Mouse (Mus musculus) hindbrain, embryonic 14.5 days (tissue): ENCODE results near the gene Gm16181. TPM values are rescaled to one million over a fixed set of nuclear protein-coding genes. Genes with fewer than 3 reads are reported as not detected.
"Not testable (repeated sequence)": the region's sequence is repeated elsewhere in the genome, so short reads cannot be mapped to it uniquely, and the experiment has no call there.

Experiments
- ATAC-seq: fragments of 200-750 bp; cut with Nextera tagmentation; 2 replicates; pipeline ENCODE4 v1.8.0; 2017; ENCODE audit warnings: moderate number of reproducible peaks, mild to moderate bottlenecking, moderate TSS enrichment, moderate library complexity; ENCODE audit not compliant: low FRiP score
- DNase-seq: peaks from one replicate; pipeline ENCODE4 v3.0.0-alpha.2; 2015; ENCODE audit warnings: low spot score
- H3K27ac ChIP-seq: fragments of 300-500 bp; sonication (generic); 2 replicates; pipeline ENCODE4 v1.5.1; 2014; ENCODE audit warnings: mild to moderate bottlenecking, moderate library complexity
- H3K27me3 ChIP-seq: fragments of 300-500 bp; sonication (generic); 2 replicates; pipeline ENCODE4 v1.6.1; 2014; ENCODE audit warnings: mild to moderate bottlenecking, low read length, mixed read lengths; ENCODE audit not compliant: control insufficient read depth, insufficient read depth
- H3K36me3 ChIP-seq: fragments of 300-500 bp; sonication (generic); replicated peaks from 2 replicates; pipeline ENCODE4 v1.6.1; 2014; ENCODE audit not compliant: control insufficient read depth, insufficient read depth
- H3K4me1 ChIP-seq: fragments of 300-500 bp; sonication (generic); replicated peaks from 2 replicates; pipeline ENCODE4 v1.6.1; 2014; ENCODE audit warnings: antibody characterized with exemption, low read length, mixed read lengths; ENCODE audit not compliant: control insufficient read depth, insufficient read depth
- H3K4me2 ChIP-seq: fragments of 300-500 bp; sonication (generic); replicated peaks from 2 replicates; pipeline ENCODE4 v1.6.1; 2014; ENCODE audit warnings: mild to moderate bottlenecking, moderate library complexity
- H3K4me3 ChIP-seq: fragments of 300-500 bp; sonication (generic); replicated peaks from 2 replicates; pipeline ENCODE4 v1.5.1; 2014; ENCODE audit warnings: mild to moderate bottlenecking, low read length
- H3K9ac ChIP-seq: fragments of 300-500 bp; sonication (generic); 2 replicates; pipeline ENCODE4 v1.6.1; 2014
- H3K9me3 ChIP-seq: fragments of 300-500 bp; sonication (generic); 2 replicates; pipeline ENCODE4 v1.6.1; 2016; ENCODE audit warnings: low read length; ENCODE audit not compliant: control insufficient read depth
- WGBS: fragments of 180-500 bp; shearing (Covaris S2); extraction: QIAGEN DNeasy Blood & Tissue Kit; methylation state at CpG from one replicate; pipeline ENCODE4 v1.1.7; 2014; 5-methylcytosine and 5-hydroxymethylcytosine counted together
- polyA plus RNA-seq: library from polyadenylated mRNA; unstranded; fragments of >200 nt; fragmentation: Nextera tagmentation; extraction: Ambion mirVana; gene quantifications from 2 replicates; pipeline ENCODE4 v1.2.1, GENCODE M21; 2014

Gene Gm16181
- polyA plus RNA-seq, 1 experiment from 2014 or later: not detected

DNA sequence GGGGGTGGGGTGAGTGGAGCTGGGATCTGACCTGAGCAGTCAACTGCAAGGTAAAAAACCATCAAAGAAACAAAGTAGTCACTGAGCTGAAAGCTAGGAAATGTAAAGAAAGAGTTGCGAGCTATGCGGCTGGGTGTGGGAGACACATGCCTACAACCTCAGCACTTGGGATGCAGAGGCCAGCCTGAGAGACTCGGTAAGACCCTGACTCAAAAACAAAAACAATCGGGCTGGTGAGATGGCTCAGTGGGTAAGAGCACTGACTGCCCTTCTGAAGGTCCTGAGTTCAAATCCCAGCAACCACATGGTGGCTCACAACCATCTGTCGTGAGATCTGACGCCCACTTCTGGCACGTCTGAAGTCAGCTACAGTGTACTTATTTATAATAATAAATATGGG, 13.5 kb downstream of the Gm16181 start:
- Histone ChIP-seq H3K4me1 (peaks cover 17% of the 10 kb centered on the region), H3K36me3 (peaks cover 27% of the 10 kb centered on the region), H3K4me2 (peak overlapping the region; percentile 61)
- H3K9me3 ChIP-seq, H3K4me3 ChIP-seq, H3K27ac ChIP-seq, ATAC-seq, H3K27me3 ChIP-seq, DNase-seq, H3K9ac ChIP-seq: not testable (repeated sequence)
- 91% methylated on average over 7 of the region's 7 CpGs for WGBS

DNA sequence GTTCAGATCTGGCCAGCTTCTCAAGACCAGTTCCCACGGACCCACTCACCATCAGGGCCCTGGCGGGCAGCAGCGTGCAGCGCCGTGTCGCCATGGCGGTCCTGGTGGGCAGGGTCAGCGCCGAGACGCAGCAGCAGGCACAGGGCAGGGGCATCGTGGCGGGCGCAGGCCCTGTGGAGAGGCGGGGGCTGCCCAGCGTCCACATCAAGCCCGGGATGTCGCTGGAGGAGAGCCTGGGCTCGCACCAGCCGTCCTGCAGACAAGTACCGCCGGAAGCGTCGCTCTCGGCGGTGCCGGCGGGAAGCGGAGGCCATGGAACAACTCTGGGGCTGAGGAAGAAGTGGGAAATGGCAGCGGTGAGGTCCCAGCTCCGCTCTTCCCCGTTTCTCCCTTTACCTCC, 14.3 kb downstream of the Gm16181 start:
- no peak for ATAC-seq
- Histone ChIP-seq H3K4me1 (peaks cover 17% of the 10 kb centered on the region), H3K4me3 (peak overlapping the region; percentile 38), H3K36me3 (peaks cover 19% of the 10 kb centered on the region), H3K27me3 (no peaks in the 10 kb centered on the region), H3K9ac (peak overlapping the region; percentile 63), H3K27ac (peak overlapping the region; percentile 90), H3K9me3 (no peaks in the 10 kb centered on the region), H3K4me2 (peak overlapping the region; percentile 61)
- 4% methylated on average over 31 of the region's 31 CpGs for WGBS
- DNase-seq: no peak

- Histone ChIP-seq H3K9me3 (no peaks in the 10 kb centered on the region), H3K9ac (peak within 1 kb of the TSS; percentile 63), H3K4me3 (peak within 1 kb of the TSS; percentile 38), H3K36me3 (peaks cover 12% of the 10 kb centered on the region), H3K4me1 (peaks cover 23% of the 10 kb centered on the region), H3K4me2 (peak within 1 kb of the TSS; percentile 61), H3K27me3 (no peaks in the 10 kb centered on the region), H3K27ac (peak within 1 kb of the TSS; percentile 90)
- under 1% methylated on average over 35 of the region's 35 CpGs for WGBS
- DNase-seq (peak; percentile 91), ATAC-seq (peak; percentile 79)
Measured at GRCm38 (mm10) chr17:35235614-35236389, 15.2 kb downstream of the Gm16181 start, which contains the start of gene Nfkbil1. Gene Nfkbil1, minus strand, starts transcription at chr17:35235792.

- peak; percentile 85 for ATAC-seq
- peaks cover 25% of the 10 kb centered on the region for H3K4me1 ChIP-seq
- H3K36me3 ChIP-seq: peaks cover 7% of the 10 kb centered on the region; the same call in 1 of the 2 replicates
- peak overlapping the region; percentile 63 for H3K9ac ChIP-seq
- peak overlapping the region; percentile 38 for H3K4me3 ChIP-seq
- H3K9me3 ChIP-seq: no peaks in the 10 kb centered on the region
- DNase-seq: peak; percentile 97
- WGBS: 0% methylated on average over 18 of the region's 18 CpGs
- peak overlapping the region; percentile 61 for H3K4me2 ChIP-seq
- peak overlapping the region; percentile 90 for H3K27ac ChIP-seq
- H3K27me3 ChIP-seq: no peaks in the 10 kb centered on the region
Measured at GRCm38 (mm10) chr17:35236390-35236746, 15.7 kb downstream of the Gm16181 start.

DNA sequence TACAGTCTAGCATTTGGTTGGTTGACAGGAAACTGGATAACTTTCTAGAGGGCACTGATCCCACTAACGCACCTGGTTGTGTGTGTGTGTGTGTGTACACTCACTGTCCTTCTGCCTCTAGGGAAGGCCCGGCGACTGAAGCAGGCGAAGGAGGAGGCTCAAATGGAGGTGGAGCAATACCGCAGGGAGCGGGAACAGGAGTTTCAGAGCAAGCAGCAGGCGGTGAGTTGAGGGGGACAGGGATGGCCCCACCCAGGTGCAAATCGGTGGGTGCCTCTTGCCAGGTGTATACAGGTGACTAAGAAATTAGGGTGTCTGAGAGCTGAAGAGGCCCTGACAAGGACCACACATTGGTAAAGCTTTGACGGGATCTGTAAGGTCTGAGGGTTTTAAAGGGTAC, 16.4 kb downstream of the Gm16181 start:
- H3K4me1 ChIP-seq: peaks cover 22% of the 10 kb centered on the region
- ATAC-seq (no peak), DNase-seq (no peak)
- H3K4me2 ChIP-seq: peak overlapping the region; percentile 61
- H3K27ac ChIP-seq: peak overlapping the region; percentile 90
- peak overlapping the region; percentile 63 for H3K9ac ChIP-seq
- 77% methylated on average over 9 of the region's 9 CpGs for WGBS
- peaks cover 7% of the 10 kb centered on the region; the same call in 1 of the 2 replicates for H3K36me3 ChIP-seq
- no peaks in the 10 kb centered on the region for H3K27me3 ChIP-seq
- no peaks in the 10 kb centered on the region for H3K9me3 ChIP-seq
- H3K4me3 ChIP-seq: peak overlapping the region; percentile 38

DNA sequence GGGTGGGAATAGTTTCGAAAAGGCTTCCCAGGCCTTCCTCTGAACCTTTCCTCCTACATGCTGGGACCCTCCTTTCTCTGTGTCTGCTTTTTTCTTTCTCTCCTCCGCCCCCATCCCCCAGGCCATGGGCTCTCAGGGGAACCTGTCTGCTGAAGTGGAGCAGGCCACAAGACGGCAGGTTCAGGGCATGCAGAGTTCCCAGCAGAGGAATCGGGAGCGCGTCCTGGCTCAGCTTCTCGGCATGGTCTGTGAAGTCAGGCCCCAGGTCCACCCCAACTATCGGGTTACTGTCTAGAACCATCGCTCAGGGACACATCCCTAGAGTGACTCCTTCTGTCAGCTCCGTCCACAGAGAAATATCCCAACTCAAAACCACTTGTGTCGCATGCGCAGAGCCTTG, 16.9 kb downstream of the Gm16181 start:
- Histone ChIP-seq H3K4me2 (peak overlapping the region; percentile 61), H3K4me1 (peaks cover 22% of the 10 kb centered on the region), H3K36me3 (peaks cover 3% of the 10 kb centered on the region; the same call in 1 of the 2 replicates), H3K27ac (no peak overlapping the region), H3K9ac (peak overlapping the region; percentile 63; the same call in 1 of the 2 replicates), H3K9me3 (no peaks in the 10 kb centered on the region), H3K4me3 (0 out of 2 replicates have a peak overlapping the region, but pooled peaks have one; percentile 38), H3K27me3 (no peaks in the 10 kb centered on the region)
- ATAC-seq (no peak), DNase-seq (no peak)
- WGBS: 93% methylated on average over 12 of the region's 12 CpGs

DNA sequence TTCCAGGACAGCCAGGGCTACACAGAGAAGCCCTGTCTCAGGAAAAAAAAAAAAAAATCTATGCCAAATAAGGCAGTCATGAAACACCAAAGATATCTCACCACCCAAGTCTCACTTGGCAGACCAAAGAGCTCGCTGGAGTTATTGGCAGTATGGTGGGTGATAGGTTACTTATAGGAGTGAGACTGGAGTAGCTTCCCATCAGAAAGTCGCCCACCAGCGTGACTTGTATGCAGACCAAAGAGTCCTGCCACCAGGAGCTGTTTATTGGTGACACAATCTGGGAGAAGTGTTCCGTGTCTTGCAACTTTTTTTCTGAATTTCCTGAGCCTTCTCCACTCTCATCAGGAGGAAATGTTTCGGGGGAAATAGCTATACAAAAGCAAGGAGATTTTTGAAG, 19.1 kb downstream of the Gm16181 start:
- no peak for DNase-seq
- no peaks in the 10 kb centered on the region for H3K9me3 ChIP-seq
- no peak overlapping the region for H3K27ac ChIP-seq
- ATAC-seq: no peak
- peaks cover 15% of the 10 kb centered on the region for H3K36me3 ChIP-seq
- 90% methylated on average over 5 of the region's 5 CpGs for WGBS
- no peak overlapping the region for H3K4me3 ChIP-seq
- H3K4me1 ChIP-seq: peaks cover 32% of the 10 kb centered on the region
- H3K27me3 ChIP-seq: no peaks in the 10 kb centered on the region
- no peak overlapping the region for H3K9ac ChIP-seq
- no peak overlapping the region for H3K4me2 ChIP-seq

GRCm38 (mm10) chr17:35240384-35241304, 20.0 kb downstream of the Gm16181 start:
- H3K27ac ChIP-seq: peak overlapping the region; percentile 99
- H3K9ac ChIP-seq: peak overlapping the region; percentile 99
- H3K4me1 ChIP-seq: peaks cover 36% of the 10 kb centered on the region
- H3K9me3 ChIP-seq: no peaks in the 10 kb centered on the region
- DNase-seq: no peak
- WGBS: 31% methylated on average over 12 of the region's 12 CpGs
- peak overlapping the region; percentile 67 for H3K4me2 ChIP-seq
- peaks cover 24% of the 10 kb centered on the region for H3K36me3 ChIP-seq
- H3K27me3 ChIP-seq: no peaks in the 10 kb centered on the region
- ATAC-seq: no peak; the same call in 1 of the 2 replicates
- H3K4me3 ChIP-seq: peak overlapping the region; percentile 90
